Mouse (Mus musculus): ENCODE data around the gene B230217C12Rik. TPM values are rescaled to one million over a fixed set of nuclear protein-coding genes. Genes with fewer than 3 reads are reported as not detected.

The B230217C12Rik gene
- polyA plus RNA-seq, 1 experiment from 2014 or later = 8.3 TPM

DNA sequence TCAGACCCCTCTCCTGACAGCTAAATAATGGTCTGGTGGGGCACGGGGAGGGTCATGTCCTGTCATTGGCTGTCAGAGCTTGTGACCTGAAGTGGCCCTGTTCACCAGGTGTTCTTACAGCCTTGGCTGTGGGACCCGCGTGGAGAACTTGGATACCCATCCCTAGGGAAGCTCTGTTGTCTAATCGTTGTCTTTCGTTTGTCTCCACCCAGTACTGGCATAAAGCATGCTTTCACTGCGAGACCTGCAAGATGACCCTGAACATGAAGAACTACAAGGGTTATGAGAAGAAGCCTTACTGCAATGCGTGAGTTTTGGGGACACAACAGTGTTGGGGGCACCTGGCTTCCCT lies 34.0 kb upstream of the B230217C12Rik start:
- Histone ChIP-seq H3K27me3 (ENCODE audit: control insufficient read depth, insufficient read depth, low read length) (no peaks in the 10 kb centered on the region), H3K4me3 (ENCODE audit: low read depth, low read length) (no peak overlapping the region), H3K27ac (ENCODE audit: low read depth, low read length) (no peak overlapping the region), H3K36me3 (ENCODE audit: control insufficient read depth, insufficient read depth, low read length) (peaks cover 3% of the 10 kb centered on the region; the same call in 1 of the 2 replicates), H3K4me1 (ENCODE audit: control insufficient read depth, insufficient read depth, low read length) (peaks cover 82% of the 10 kb centered on the region), H3K4me2 (peak overlapping the region; percentile 70), H3K9me3 (replicated peaks; ENCODE audit: control insufficient read depth, low read length) (no peaks in the 10 kb centered on the region), H3K9ac (ENCODE audit: low read depth, low read length) (no peak overlapping the region)
- 71% methylated on average over 7 of the region's 7 CpGs for WGBS (ENCODE audit: insufficient replicate concordance)
- no peak for ATAC-seq (replicated peaks; ENCODE audit: insufficient number of reproducible peaks, low FRiP score, low TSS enrichment)

DNA sequence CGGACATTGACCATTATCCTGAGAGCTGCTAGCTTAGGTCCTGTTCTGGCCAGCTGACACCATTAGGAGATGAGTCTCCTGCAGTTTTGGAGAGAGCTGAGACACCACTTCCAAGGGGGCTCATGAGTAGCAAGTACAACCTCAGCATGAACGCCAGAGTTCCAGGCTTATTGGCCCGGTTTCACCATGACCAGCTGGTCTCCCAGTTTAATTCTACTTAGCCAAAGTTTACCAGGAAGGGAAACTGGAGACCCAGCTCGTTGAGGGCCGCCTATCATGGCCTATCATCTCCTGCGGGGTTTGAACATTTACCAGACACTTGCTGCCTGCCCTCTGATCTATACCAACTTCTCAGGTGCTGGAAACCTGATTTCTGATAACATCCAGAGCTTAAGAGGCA lies 33.0 kb upstream of the B230217C12Rik start:
- Histone ChIP-seq H3K4me2 (peak overlapping the region; percentile 27; the same call in 1 of the 2 replicates), H3K36me3 (ENCODE audit: control insufficient read depth, insufficient read depth, low read length) (peaks cover 3% of the 10 kb centered on the region; the same call in 1 of the 2 replicates), H3K27ac (ENCODE audit: low read depth, low read length) (peak overlapping the region; percentile 58), H3K9me3 (replicated peaks; ENCODE audit: control insufficient read depth, low read length) (no peaks in the 10 kb centered on the region), H3K27me3 (ENCODE audit: control insufficient read depth, insufficient read depth, low read length) (no peaks in the 10 kb centered on the region), H3K9ac (ENCODE audit: low read depth, low read length) (no peak overlapping the region), H3K4me1 (ENCODE audit: control insufficient read depth, insufficient read depth, low read length) (peaks cover 83% of the 10 kb centered on the region), H3K4me3 (ENCODE audit: low read depth, low read length) (no peak overlapping the region)
- 35% methylated on average over 6 of the region's 6 CpGs for WGBS (ENCODE audit: insufficient replicate concordance)
- no peak for ATAC-seq (replicated peaks; ENCODE audit: insufficient number of reproducible peaks, low FRiP score, low TSS enrichment)

DNA sequence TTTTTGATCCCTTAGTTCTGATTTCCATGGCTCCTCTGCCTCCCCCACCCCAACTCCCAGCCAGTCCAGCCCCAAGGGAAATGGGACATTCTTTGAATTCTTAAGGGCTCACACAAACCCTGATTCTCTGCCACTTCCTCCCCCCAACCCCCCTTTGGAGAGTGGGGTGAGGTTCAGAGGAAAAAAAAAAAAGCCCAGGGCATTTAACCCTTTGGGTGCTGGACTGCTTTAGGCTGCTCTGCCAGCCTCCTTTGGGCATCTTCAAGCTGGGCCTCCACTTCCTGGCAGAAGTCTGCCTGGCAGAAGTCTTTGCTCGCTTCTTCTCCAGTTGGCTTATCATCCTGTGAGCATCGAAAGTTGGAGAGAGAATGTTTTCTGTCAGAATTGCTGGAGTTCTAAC lies 32.5 kb upstream of the B230217C12Rik start:
- 48% methylated on average over 2 of the region's 2 CpGs for WGBS (ENCODE audit: insufficient replicate concordance)
- Histone ChIP-seq H3K4me1 (ENCODE audit: control insufficient read depth, insufficient read depth, low read length) (peaks cover 86% of the 10 kb centered on the region), H3K36me3 (ENCODE audit: control insufficient read depth, insufficient read depth, low read length) (peaks cover 3% of the 10 kb centered on the region; the same call in 1 of the 2 replicates), H3K9ac (ENCODE audit: low read depth, low read length) (no peak overlapping the region), H3K27me3 (ENCODE audit: control insufficient read depth, insufficient read depth, low read length) (no peaks in the 10 kb centered on the region), H3K9me3 (replicated peaks; ENCODE audit: control insufficient read depth, low read length) (no peaks in the 10 kb centered on the region), H3K4me3 (ENCODE audit: low read depth, low read length) (no peak overlapping the region), H3K27ac (ENCODE audit: low read depth, low read length) (peak overlapping the region; percentile 58), H3K4me2 (peak overlapping the region; percentile 27; the same call in 1 of the 2 replicates)
- no peak for ATAC-seq (replicated peaks; ENCODE audit: insufficient number of reproducible peaks, low FRiP score, low TSS enrichment)

DNA sequence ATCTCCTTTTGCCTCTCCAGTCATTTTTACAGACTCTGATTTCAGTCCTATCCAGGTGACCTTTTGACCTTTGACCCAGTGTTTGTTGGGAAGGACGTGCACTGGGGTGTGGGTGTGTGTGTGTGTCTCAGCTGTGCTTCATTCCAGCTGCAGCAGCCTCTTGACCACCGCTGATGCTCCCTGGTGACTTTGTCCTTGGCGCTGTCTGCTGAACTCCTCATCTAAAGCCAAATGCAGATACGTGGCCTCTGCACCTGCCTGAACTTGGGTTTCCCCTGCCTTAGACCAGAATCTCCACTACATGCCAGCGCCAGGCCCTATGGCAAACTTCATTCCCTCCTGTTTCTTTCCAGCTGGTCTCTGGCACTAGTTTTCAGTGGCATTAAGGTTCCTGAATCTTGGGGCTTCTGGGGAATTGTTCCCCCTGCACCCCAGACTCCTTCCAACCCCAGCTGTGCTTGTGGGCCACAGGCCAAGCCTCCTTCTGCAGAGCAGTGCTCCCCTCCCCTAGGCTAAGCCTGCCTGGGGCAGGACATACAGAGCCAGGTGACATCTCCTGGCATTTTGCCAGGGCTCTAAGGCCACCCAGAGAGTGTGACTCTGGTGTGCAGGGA lies 31.9 kb upstream of the B230217C12Rik start:
- Histone ChIP-seq H3K9me3 (replicated peaks; ENCODE audit: control insufficient read depth, low read length) (no peaks in the 10 kb centered on the region), H3K4me1 (ENCODE audit: control insufficient read depth, insufficient read depth, low read length) (peaks cover 88% of the 10 kb centered on the region), H3K27ac (ENCODE audit: low read depth, low read length) (peak overlapping the region; percentile 66), H3K27me3 (ENCODE audit: control insufficient read depth, insufficient read depth, low read length) (no peaks in the 10 kb centered on the region), H3K36me3 (ENCODE audit: control insufficient read depth, insufficient read depth, low read length) (peaks cover 3% of the 10 kb centered on the region; the same call in 1 of the 2 replicates), H3K4me2 (no peak overlapping the region), H3K4me3 (ENCODE audit: low read depth, low read length) (no peak overlapping the region), H3K9ac (ENCODE audit: low read depth, low read length) (peak overlapping the region; percentile 47)
- no peak for ATAC-seq (replicated peaks; ENCODE audit: insufficient number of reproducible peaks, low FRiP score, low TSS enrichment)
- 39% methylated on average over 5 of the region's 5 CpGs for WGBS (ENCODE audit: insufficient replicate concordance)

DNA sequence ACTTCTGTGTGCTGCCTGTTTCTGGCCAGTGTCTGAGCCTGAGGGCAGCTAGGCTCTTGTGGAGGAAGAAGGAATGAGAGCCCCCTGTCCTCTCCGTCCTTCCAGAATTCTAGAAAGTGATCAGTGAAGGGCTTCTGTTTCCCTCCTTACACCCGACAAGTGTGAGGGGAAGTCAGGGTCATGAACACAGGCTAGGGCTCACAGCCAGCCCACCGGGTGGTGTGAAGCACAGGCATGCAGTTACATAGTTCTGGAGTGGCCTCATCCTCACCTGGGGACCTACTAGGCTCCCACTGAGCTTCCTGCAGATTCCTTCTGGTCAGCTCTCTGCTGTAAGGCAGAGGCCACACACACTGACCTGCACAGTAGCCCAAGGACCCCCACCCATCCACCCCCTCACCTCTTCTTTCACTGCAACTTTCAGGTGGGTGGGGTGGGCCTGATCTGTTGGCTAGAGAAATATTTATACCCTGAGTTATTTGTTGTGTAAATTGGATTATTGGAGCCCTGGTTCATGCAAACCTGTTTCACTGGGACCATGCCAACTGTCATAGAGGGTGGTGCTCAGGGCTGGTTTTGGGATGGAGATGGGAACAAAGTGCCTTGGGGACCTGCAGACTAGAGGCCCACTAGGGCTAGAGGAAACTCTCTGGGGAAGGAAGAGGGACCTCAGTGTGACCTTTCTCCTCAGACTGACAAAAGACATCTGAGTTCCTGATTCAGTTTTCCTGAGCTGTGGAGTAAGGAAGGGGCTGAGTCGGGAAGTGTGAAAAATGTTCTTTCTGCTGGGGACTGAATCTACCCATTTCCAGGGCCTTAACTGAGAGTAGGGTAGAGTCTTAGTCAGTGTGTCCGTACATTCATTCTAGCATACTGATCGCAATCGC lies 31.1 kb upstream of the B230217C12Rik start:
- H3K36me3 ChIP-seq (ENCODE audit: control insufficient read depth, insufficient read depth, low read length) = peaks cover 3% of the 10 kb centered on the region; the same call in 1 of the 2 replicates
- peak overlapping the region; percentile 47 for H3K9ac ChIP-seq (ENCODE audit: low read depth, low read length)
- H3K4me1 ChIP-seq (ENCODE audit: control insufficient read depth, insufficient read depth, low read length) = peaks cover 80% of the 10 kb centered on the region
- no peaks in the 10 kb centered on the region for H3K27me3 ChIP-seq (ENCODE audit: control insufficient read depth, insufficient read depth, low read length)
- peak overlapping the region; percentile 66 for H3K27ac ChIP-seq (ENCODE audit: low read depth, low read length)
- no peak for ATAC-seq (replicated peaks; ENCODE audit: insufficient number of reproducible peaks, low FRiP score, low TSS enrichment)
- H3K9me3 ChIP-seq (replicated peaks; ENCODE audit: control insufficient read depth, low read length) = no peaks in the 10 kb centered on the region
- no peak overlapping the region for H3K4me3 ChIP-seq (ENCODE audit: low read depth, low read length)
- H3K4me2 ChIP-seq = no peak overlapping the region
- 50% methylated on average over 7 of the region's 7 CpGs for WGBS (ENCODE audit: insufficient replicate concordance)

DNA sequence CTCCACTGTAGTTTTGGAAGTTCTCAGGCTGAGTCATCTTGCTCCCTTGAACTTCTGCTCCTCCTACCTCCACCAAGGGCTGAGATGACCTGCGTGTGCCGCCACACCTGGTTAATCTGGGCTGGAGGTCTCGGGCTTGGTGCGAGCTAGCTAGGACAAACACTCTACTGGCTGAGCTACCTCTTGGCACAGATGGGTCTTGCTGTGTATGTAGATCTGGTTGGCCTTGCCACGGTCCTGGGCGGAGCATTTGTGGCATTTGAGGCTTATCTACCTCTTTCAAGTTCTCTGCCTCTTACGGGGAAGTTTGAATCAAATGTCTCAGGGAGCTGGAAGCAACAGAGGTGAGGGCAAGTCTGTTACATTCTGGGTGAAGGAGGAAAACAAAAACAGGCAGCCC lies 30.2 kb upstream of the B230217C12Rik start:
- Histone ChIP-seq H3K9ac (ENCODE audit: low read depth, low read length) (no peak overlapping the region), H3K27ac (ENCODE audit: low read depth, low read length) (no peak overlapping the region), H3K9me3 (replicated peaks; ENCODE audit: control insufficient read depth, low read length) (no peaks in the 10 kb centered on the region), H3K4me2 (no peak overlapping the region), H3K4me1 (ENCODE audit: control insufficient read depth, insufficient read depth, low read length) (peaks cover 76% of the 10 kb centered on the region), H3K36me3 (ENCODE audit: control insufficient read depth, insufficient read depth, low read length) (peaks cover 3% of the 10 kb centered on the region; the same call in 1 of the 2 replicates), H3K27me3 (ENCODE audit: control insufficient read depth, insufficient read depth, low read length) (no peaks in the 10 kb centered on the region), H3K4me3 (ENCODE audit: low read depth, low read length) (no peak overlapping the region)
- 54% methylated on average over 7 of the region's 7 CpGs for WGBS (ENCODE audit: insufficient replicate concordance)
- no peak for ATAC-seq (replicated peaks; ENCODE audit: insufficient number of reproducible peaks, low FRiP score, low TSS enrichment)

DNA sequence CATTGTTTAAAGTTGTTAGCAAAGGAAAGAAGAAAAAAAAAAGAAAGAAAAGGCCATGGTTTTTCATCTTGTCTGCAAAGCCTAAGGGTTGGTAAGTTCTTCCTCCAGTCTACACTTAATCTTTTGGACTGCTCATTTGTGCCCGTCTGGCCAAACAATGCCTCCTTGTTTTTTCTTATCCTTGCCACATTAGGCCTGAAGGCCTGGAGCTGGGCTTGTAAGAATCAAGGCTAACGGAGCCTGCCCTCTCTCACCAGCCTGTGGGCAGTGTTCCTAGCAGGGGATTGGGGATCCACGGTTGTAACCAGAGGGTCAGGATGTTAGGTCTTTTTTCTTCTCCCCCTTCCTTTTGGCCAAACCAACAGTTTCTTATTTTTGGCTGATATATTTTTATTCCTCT lies 29.6 kb upstream of the B230217C12Rik start:
- H3K4me3 ChIP-seq (ENCODE audit: low read depth, low read length) = no peak overlapping the region
- 45% methylated on average over 3 of the region's 3 CpGs for WGBS (ENCODE audit: insufficient replicate concordance)
- no peak overlapping the region for H3K9ac ChIP-seq (ENCODE audit: low read depth, low read length)
- H3K9me3 ChIP-seq (replicated peaks; ENCODE audit: control insufficient read depth, low read length) = no peaks in the 10 kb centered on the region
- H3K27me3 ChIP-seq (ENCODE audit: control insufficient read depth, insufficient read depth, low read length) = no peaks in the 10 kb centered on the region
- no peak overlapping the region for H3K4me2 ChIP-seq
- H3K4me1 ChIP-seq (ENCODE audit: control insufficient read depth, insufficient read depth, low read length) = peaks cover 76% of the 10 kb centered on the region
- H3K27ac ChIP-seq (ENCODE audit: low read depth, low read length) = no peak overlapping the region
- ATAC-seq (replicated peaks; ENCODE audit: insufficient number of reproducible peaks, low FRiP score, low TSS enrichment) = no peak
- peaks cover 3% of the 10 kb centered on the region; the same call in 1 of the 2 replicates for H3K36me3 ChIP-seq (ENCODE audit: control insufficient read depth, insufficient read depth, low read length)

DNA sequence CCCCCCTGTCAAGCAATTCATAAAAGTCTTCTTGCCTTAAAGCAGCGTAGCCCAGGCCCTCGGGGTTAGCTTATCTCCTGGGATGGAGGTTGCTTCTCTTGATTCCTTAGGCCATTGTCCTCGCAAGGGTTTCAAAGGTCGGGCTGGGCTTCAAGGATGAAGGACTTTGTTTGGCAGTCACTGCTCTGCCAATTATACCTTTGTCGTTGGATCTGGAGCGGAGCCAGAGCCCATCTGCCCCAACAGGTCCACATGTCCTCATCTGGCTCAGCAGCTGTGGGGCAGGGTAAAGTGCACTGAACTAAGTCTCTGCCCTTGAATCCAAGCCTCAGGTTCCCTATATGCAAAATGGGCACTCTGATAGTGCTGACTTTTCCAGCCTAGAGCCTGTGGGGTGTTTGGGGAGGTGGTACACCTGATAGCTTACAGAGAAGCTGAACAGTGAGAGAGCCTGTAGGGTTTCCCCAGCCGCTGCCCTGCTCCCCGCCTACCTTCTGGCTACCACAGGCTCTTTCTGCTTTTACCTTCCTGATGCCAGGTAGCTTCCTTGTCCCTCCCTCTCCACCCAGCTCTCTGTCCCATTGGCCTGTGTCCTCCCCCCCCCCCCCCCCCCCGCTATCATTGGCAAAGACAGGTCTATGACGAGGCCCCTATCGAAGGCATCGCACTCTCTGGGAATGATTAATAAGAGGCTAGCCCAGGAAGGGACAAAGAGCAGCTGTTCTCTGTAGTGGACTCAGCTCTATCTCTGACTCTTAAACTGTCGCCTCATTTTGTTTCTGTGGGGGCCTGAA lies 28.8 kb upstream of the B230217C12Rik start:
- no peak for ATAC-seq (replicated peaks; ENCODE audit: insufficient number of reproducible peaks, low FRiP score, low TSS enrichment)
- Histone ChIP-seq H3K27ac (ENCODE audit: low read depth, low read length) (no peak overlapping the region), H3K9ac (ENCODE audit: low read depth, low read length) (no peak overlapping the region), H3K4me2 (no peak overlapping the region), H3K4me3 (ENCODE audit: low read depth, low read length) (no peak overlapping the region), H3K27me3 (ENCODE audit: control insufficient read depth, insufficient read depth, low read length) (no peaks in the 10 kb centered on the region), H3K36me3 (ENCODE audit: control insufficient read depth, insufficient read depth, low read length) (peaks cover 3% of the 10 kb centered on the region; the same call in 1 of the 2 replicates), H3K9me3 (replicated peaks; ENCODE audit: control insufficient read depth, low read length) (no peaks in the 10 kb centered on the region), H3K4me1 (ENCODE audit: control insufficient read depth, insufficient read depth, low read length) (peaks cover 72% of the 10 kb centered on the region)
- WGBS (ENCODE audit: insufficient replicate concordance) = 46% methylated on average over 12 of the region's 13 CpGs
